Mouse (Mus musculus) central nervous system, embryonic 18 days (tissue): ENCODE measurements around the gene Zfp87. TPM values are rescaled to one million over a fixed set of nuclear protein-coding genes. Genes with fewer than 3 reads are reported as not detected.

Source experiments
- polyA plus RNA-seq: library from polyadenylated mRNA; depleted of rRNA; stranded (reverse); fragments of >200 nt; gene quantifications from 2 replicates; pipeline ENCODE4 v1.2.3, GENCODE M21; 2012; rRNA removed

Zfp87 gene
- polyA plus RNA-seq, result 23.2 and 26.7 TPM in 2 replicates

DNA sequence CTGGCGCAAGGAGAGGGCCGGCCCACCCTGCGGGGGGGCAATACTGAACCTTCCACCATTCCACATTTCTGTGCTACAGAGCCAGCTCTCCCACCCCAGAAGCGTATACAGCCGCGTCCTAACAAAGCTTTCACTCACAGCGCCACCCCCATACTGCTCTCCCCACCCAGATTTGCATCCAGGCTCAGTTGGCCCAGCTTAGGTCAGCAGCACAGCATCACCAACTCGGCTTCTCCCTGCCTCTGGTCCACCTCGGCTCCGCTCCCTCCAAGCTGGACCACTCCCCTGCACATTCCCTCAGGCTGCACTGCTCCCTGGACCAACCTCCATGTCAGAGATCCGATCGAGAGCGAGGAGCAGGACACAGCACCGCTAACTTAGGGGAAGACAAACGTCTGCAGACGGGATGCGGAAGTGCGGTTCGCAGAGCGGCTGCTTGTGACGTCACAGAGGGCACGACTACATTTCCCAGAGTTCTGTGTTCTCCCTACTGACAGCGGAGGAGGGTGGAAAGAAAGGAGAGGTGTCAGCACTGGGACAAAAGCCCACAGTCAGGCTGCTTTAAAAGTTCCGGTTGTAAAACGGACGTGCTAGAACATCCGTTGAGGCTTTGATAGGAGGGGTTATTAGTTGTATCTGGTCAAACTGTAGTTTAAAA, at the start of gene Zfp87, which contains the start of gene Gm26965:
Zfp87 (minus strand) TSS at position 425 of the 658 bp plus-strand sequence.
Gm26965 (minus strand) TSS at position 399 of the 658 bp plus-strand sequence.

GRCm38 (mm10) chr13:67553730-67554129, 27.8 kb upstream of the Zfp87 start, which contains the start of gene Zfp748:
Zfp748 (minus strand) TSS chr13:67553830.

GRCm38 (mm10) chr13:67500084-67500719, 25.8 kb downstream of the Zfp87 start, which contains the start of gene Zfp58:
Zfp58 (minus strand) TSS chr13:67500555.

DNA sequence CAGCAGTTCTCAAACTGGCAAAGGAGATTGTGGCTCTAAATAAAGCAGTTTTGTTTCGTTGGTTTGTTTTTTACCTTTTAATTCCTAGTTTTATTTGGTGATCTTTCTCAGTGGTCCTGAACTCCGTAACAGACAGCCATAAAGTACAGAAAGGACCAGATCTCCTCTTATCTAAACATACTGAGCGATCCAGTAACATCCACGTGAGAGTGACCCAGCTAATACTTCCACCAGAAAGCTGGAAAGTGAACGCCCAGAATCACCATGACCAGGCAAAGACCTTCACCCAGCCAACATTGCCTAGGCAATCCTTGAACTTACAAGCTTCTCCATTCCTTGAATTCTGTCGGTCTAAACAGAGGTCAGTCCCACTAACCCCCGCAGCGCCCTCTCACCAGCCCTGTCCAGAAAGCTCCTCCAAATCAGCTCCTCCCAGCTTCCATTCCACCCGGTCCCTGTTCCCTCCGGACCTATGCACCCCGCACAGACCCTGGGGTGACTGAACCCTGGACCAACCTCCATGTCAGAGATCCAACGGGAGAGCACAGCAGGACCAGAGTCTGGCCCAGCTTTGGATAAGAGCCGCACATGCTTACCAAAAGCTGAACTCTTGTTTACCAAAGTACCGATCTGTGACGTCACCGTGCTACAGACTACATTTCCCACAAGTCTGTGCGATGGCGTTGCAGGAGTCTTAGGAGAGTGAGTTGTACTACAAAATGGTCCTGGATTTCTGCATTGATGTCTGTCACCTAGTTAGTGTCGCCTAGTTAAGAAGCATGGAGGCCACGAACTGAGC, 42.2 kb downstream of the Zfp87 start, which contains the start of gene Zfp874b:
Zfp874b (minus strand) TSS at position 634 of the 799 bp plus-strand sequence.

Other genes starting within 250 kb of the Zfp87 start
- gene Zfp458, start 247.7 kb downstream of the Zfp87 start, polyA plus RNA-seq, result 3.8 and 4.3 TPM in 2 replicates
- gene Zfp457, start 219.7 kb downstream of the Zfp87 start, polyA plus RNA-seq, result 1.9 and 2.0 TPM in 2 replicates
- 2.2 and 2.3 TPM in 2 replicates for gene Zfp595, start 193.6 kb downstream of the Zfp87 start, polyA plus RNA-seq
- not detected in 2 replicates for gene Gm28044, start 165.6 kb downstream of the Zfp87 start, polyA plus RNA-seq
- 0.51 and 0.56 TPM in 2 replicates for gene Zfp953, start 165.6 kb downstream of the Zfp87 start, polyA plus RNA-seq
- 0.11 TPM in 1 of 2 replicates, not detected in the other for gene Gm28041, start 150.4 kb downstream of the Zfp87 start, polyA plus RNA-seq
- gene Zfp456, start 150.4 kb downstream of the Zfp87 start, polyA plus RNA-seq, result 0.36 and 0.48 TPM in 2 replicates
- gene Zfp429, start 126.4 kb downstream of the Zfp87 start, polyA plus RNA-seq, result 4.5 and 4.6 TPM in 2 replicates
- gene Zfp459, start 104.8 kb downstream of the Zfp87 start, polyA plus RNA-seq, result 1.7 and 2.2 TPM in 2 replicates
- 4.6 and 5.2 TPM in 2 replicates for gene Zfp874a, start 74.6 kb downstream of the Zfp87 start, polyA plus RNA-seq
- gene Zfp874b, start 41.9 kb downstream of the Zfp87 start, polyA plus RNA-seq, result 5.9 and 6.4 TPM in 2 replicates
- gene Zfp58, start 25.6 kb downstream of the Zfp87 start, polyA plus RNA-seq, result 4.6 and 5.1 TPM in 2 replicates
- gene Gm26965, start within 50 bp of the Zfp87 start, polyA plus RNA-seq, result 0.16 TPM in 1 of 2 replicates, not detected in the other
- 8.2 and 8.6 TPM in 2 replicates for gene Zfp748, start 27.7 kb upstream of the Zfp87 start, polyA plus RNA-seq
- 3.9 and 4.2 TPM in 2 replicates for gene Zfp729b, start 83.5 kb upstream of the Zfp87 start, polyA plus RNA-seq
- gene Gm49345, start 111.6 kb upstream of the Zfp87 start, polyA plus RNA-seq, result not detected in 2 replicates
- 3.3 and 4.4 TPM in 2 replicates for gene Zfp729a, start 111.6 kb upstream of the Zfp87 start, polyA plus RNA-seq
- gene Zfp738, start 160.9 kb upstream of the Zfp87 start, polyA plus RNA-seq, result 10.4 and 11.8 TPM in 2 replicates
- gene Zfp65, start 203.0 kb upstream of the Zfp87 start, polyA plus RNA-seq, result 9.0 and 9.1 TPM in 2 replicates
- gene Zfp85, start 229.1 kb upstream of the Zfp87 start, polyA plus RNA-seq, result 5.5 and 6.1 TPM in 2 replicates